Mouse (Mus musculus): ENCODE data around the gene Majin.

GRCm38 (mm10) chr19:6236053-6236441 is 51.9 kb downstream of the Majin start:
- TF ChIP-seq CTCF (IDR thresholded peaks at IDR 0.05; ENCODE audit: control insufficient read depth, insufficient read depth, insufficient replicate concordance, low read depth, low read length) (no peak), POLR2A (IDR thresholded peaks at IDR 0.05; ENCODE audit: control insufficient read depth, low read depth, low read length) (no peak)

Data from testis, adult 2 months (tissue).